In genomic region chrX:88906106-88906505, GRCm38 (mm10) we compare ENCODE assay signal across 13 mouse cellular contexts.
DNase-seq lines count a peak whose midpoint lies in the region.
"Had no signal": no experiment of that assay in that cellular context is flagged by ENCODE, and none has a peak within 500 bp of the region (broad histone marks: within the 10 kb centered on the region; RNA-seq: fewer than 3 reads in every experiment).

No protein-coding gene starts in this region.

- peak; percentile 6 for DNase-seq in layer of hippocampus, adult 11-12 months (ENCODE audit: low spot score)
- DNase-seq in layer of hippocampus, postnatal 25 days (ENCODE audit: extremely low spot score in 1 of 2, low spot score in 1 of 2): no peak
- DNase-seq in left cerebral cortex, postnatal 14 days (ENCODE audit: low spot score in 2 of 2): peak; percentile 1 to 9
- DNase-seq in left cerebral cortex, postnatal 36 days (ENCODE audit: low spot score in 2 of 2): no peak
- DNase-seq in layer of hippocampus, adult 8-10 months (ENCODE audit: low spot score in 2 of 2): peak; percentile 2 to 7
- DNase-seq in telencephalon, adult 2 months (ENCODE audit: low read depth, low spot score): peak; percentile 32
- no peak for DNase-seq in cerebellum, postnatal 10 days
- DNase-seq: adrenal gland, postnatal 14 days; cerebellum, adult 18-20 months; cerebellum, adult 9-11 months; embryo, embryonic 11 days; gastrocnemius, adult 2 months; gastrocnemius, postnatal 25 days had no signal

- intact Hi-C loops in left cerebral cortex, postnatal 14 days (cut with DNase I): no loop called here
- intact Hi-C loops in left cerebral cortex, postnatal 36 days (cut with DNase I): no loop called here

Comparison
In these comparisons a context has a peak if more than half of its experiments do, and no peak if none do; other contexts are left out.
1. DNase-seq: peak in layer of hippocampus, adult 11-12 months (single experiment), left cerebral cortex, postnatal 14 days (2 of 2), layer of hippocampus, adult 8-10 months (2 of 2) and telencephalon, adult 2 months (single experiment); none in layer of hippocampus, postnatal 25 days (0 of 2), left cerebral cortex, postnatal 36 days (0 of 2) and cerebellum, postnatal 10 days (0 of 2).